Mouse (Mus musculus): ENCODE measurements around the gene Mcm3.

DNA sequence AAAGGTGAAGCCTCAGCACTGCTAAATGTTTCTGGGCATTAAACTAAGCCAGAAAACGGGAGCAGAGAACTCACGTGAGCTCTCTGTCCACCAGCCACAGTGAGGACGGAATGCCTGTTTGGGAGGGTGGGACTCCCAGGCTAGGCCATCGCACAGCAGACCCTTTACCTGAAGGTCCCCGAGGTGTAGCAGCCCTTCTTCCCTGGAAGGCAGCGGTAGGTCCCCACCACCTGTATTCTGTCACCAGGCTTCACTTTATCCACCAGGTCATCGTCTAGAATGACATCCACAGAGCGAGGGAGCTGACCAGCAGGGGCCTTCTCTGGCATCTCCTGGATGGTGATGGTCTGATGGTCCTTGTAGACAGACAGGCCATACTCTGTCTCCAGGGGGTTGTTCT, 5.6 kb downstream of the Mcm3 start:
- TF ChIP-seq CTCF (IDR thresholded peaks at IDR 0.05; ENCODE audit: low read depth), result no peak
- no peak for TF ChIP-seq EP300 (IDR thresholded peaks at IDR 0.05; ENCODE audit: low read depth)
